Mouse (Mus musculus) T-helper 17 cell (primary cell): ENCODE results near the gene Dmpk.

Source experiments
- in situ Hi-C, 2 experiments: fragments of 300-600 bp; cut with MboI, MseI; formaldehyde crosslinking; loops; 1 replicate in 1 of 2; 2 replicates in 1 of 2; pipeline ENCODE4 v1.15.1; 2025; ENCODE audit warnings: high pct_unique_total_duplicates in 2 of 2

Dmpk gene

GRCm38 (mm10) chr7:19075723-19076585 is 7.7 kb upstream of the Dmpk start, which contains the start of gene Dmwd:
Gene Dmwd, plus strand, starts transcription at chr7:19076227.
- in situ Hi-C loops: no loop called here

GRCm38 (mm10) chr7:19076586-19076991 is 7.1 kb upstream of the Dmpk start:
- in situ Hi-C loops: no loop called here

- in situ Hi-C loops: no loop called here
Observed at GRCm38 (mm10) chr7:19077761-19078160, 5.9 kb upstream of the Dmpk start.

- in situ Hi-C loops: no loop called here
Observed at GRCm38 (mm10) chr7:19078732-19079131, 4.9 kb upstream of the Dmpk start.

- in situ Hi-C loops: no loop called here
Observed at GRCm38 (mm10) chr7:19080451-19080950, 3.1 kb upstream of the Dmpk start.

GRCm38 (mm10) chr7:19082171-19082570 is 1.5 kb upstream of the Dmpk start:
- in situ Hi-C loops: no loop called here

- in situ Hi-C loops: no loop called here
Observed at GRCm38 (mm10) chr7:19083096-19083495, 553 bp upstream of the Dmpk start.

GRCm38 (mm10) chr7:19084277-19084771 is 675 bp downstream of the Dmpk start:
- in situ Hi-C loops: no loop called here

- in situ Hi-C loops: no loop called here
Observed at GRCm38 (mm10) chr7:19084921-19085473, 1.3 kb downstream of the Dmpk start.

GRCm38 (mm10) chr7:19085495-19085894 is 1.8 kb downstream of the Dmpk start:
- in situ Hi-C loops: no loop called here

GRCm38 (mm10) chr7:19086042-19086441 is 2.4 kb downstream of the Dmpk start:
- in situ Hi-C loops: no loop called here

- in situ Hi-C loops: no loop called here
Observed at GRCm38 (mm10) chr7:19086760-19087159, 3.1 kb downstream of the Dmpk start.

GRCm38 (mm10) chr7:19088813-19089212 is 5.2 kb downstream of the Dmpk start:
- in situ Hi-C loops: no loop called here

GRCm38 (mm10) chr7:19091913-19092312 is 8.3 kb downstream of the Dmpk start:
- in situ Hi-C loops: no loop called here

GRCm38 (mm10) chr7:19092381-19093173 is 8.9 kb downstream of the Dmpk start:
- in situ Hi-C loops: no loop called here

GRCm38 (mm10) chr7:19093174-19093521 is 9.5 kb downstream of the Dmpk start:
- in situ Hi-C loops: no loop called here

GRCm38 (mm10) chr7:19093537-19094385 is 10.1 kb downstream of the Dmpk start:
- in situ Hi-C loops: no loop called here

GRCm38 (mm10) chr7:19094471-19094825 is 10.8 kb downstream of the Dmpk start, which contains the start of gene Six5:
Gene Six5, plus strand, starts transcription at chr7:19094594.
- in situ Hi-C loops: no loop called here

- in situ Hi-C loops: no loop called here
Observed at GRCm38 (mm10) chr7:19094826-19095750, 11.4 kb downstream of the Dmpk start.

- in situ Hi-C loops: no loop called here
Observed at GRCm38 (mm10) chr7:19095751-19096110, 12.1 kb downstream of the Dmpk start.
